Mouse (Mus musculus) G1E (cell line): ENCODE measurements around the gene Cib4.

Source experiments
- CTCF ChIP-seq: IDR thresholded peaks from 2 replicates; pipeline ENCODE4 v1.5.1; 2012; ENCODE audit warnings: low read depth, low read length, inconsistent platforms, mixed read lengths
- GATA1 ChIP-seq: IDR thresholded peaks from 2 replicates; pipeline ENCODE4 v1.6.1; 2012; ENCODE audit warnings: borderline replicate concordance, low read length, inconsistent platforms, mixed read lengths
- TAL1 ChIP-seq: conservative IDR thresholded peaks from 2 replicates; pipeline ENCODE4 v1.6.1; 2012; ENCODE audit warnings: low read depth, low read length, inconsistent platforms, mixed read lengths

DNA sequence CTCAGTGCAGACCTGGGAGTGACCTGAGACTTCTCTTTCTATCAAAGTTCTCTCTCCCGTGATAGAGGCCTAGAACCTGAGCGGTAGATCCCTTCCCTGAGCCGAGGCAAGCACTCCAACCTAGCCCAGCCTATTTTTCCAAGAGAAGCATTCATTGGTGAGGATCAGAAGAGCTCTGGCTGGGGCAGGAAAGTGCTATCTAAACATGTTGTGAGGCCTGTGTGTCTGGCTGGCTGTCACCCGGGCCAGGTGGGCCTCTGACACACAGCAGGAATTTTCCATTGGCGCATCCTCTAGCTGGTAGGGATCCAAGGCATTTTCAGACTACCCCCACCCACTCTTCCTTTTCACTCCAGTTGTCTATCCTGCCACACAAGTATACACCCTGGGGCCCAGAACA, 26.2 kb upstream of the Cib4 start:
- TF ChIP-seq CTCF, result no peak
- TF ChIP-seq TAL1, result no peak
- no peak for TF ChIP-seq GATA1
